Comparison of ENCODE assay signal across 9 mouse cellular contexts in genomic region chr12:74284685-74285054, GRCm38 (mm10). TPM values are rescaled to one million over a fixed set of nuclear protein-coding genes. Genes with fewer than 3 reads are reported as not detected.
DNase-seq lines count a peak whose midpoint lies in the region; ATAC-seq and TF ChIP-seq lines count a peak whose summit lies in the region.
"Had no signal": no experiment of that assay in that cellular context is flagged by ENCODE, and none has a peak within 500 bp of the region (broad histone marks: within the 10 kb centered on the region; RNA-seq: fewer than 3 reads in every experiment).

No protein-coding gene starts in this region.

- H3K4me3 ChIP-seq in heart, embryonic 12.5 days = peak overlapping the region; percentile 46
- no peak overlapping the region for H3K4me3 ChIP-seq in heart, adult 2 months
- peak overlapping the region; percentile 69 for H3K4me3 ChIP-seq in cerebellum, adult 2 months (replicated peaks; ENCODE audit: insufficient read depth, low read depth, low read length)
- peak overlapping the region; percentile 42 for H3K4me3 ChIP-seq in limb, embryonic 12.5 days (replicated peaks)
- peak overlapping the region; percentile 43 for H3K4me3 ChIP-seq in stomach, embryonic 16.5 days (replicated peaks; ENCODE audit: low read length)

- no peak for DNase-seq in heart, adult 2 months
- peak; percentile 66 to 78 for DNase-seq in cerebellum, adult 2 months
- peak; percentile 44 to 49 for DNase-seq in frontal cortex, postnatal 14 days (ENCODE audit: low spot score in 2 of 2)
- no peak for DNase-seq in ovary, postnatal 10 days (ENCODE audit: low spot score)

- no peaks in the 10 kb centered on the region for H3K79me2 ChIP-seq in heart, adult 2 months (replicated peaks; ENCODE audit: control insufficient read depth, insufficient read depth, low read length)

- no peak for TF ChIP-seq CTCF in heart, adult 2 months (IDR thresholded peaks at IDR 0.05)
- TF ChIP-seq CTCF in cerebellum, adult 2 months (IDR thresholded peaks at IDR 0.05; ENCODE audit: borderline replicate concordance, insufficient read depth, low read depth, low read length) = no peak

- no peak for TF ChIP-seq POLR2A in heart, adult 2 months (IDR thresholded peaks at IDR 0.05; ENCODE audit: insufficient read depth, low read depth, low read length)
- no peak for TF ChIP-seq POLR2A in cerebellum, adult 2 months (IDR thresholded peaks at IDR 0.05; ENCODE audit: borderline replicate concordance, insufficient read depth, low read length)

- WGBS in heart, embryonic 12.5 days = 5% methylated on average over 11 of the region's 11 CpGs
- 4% methylated on average over 11 of the region's 11 CpGs for WGBS in heart, adult 2 months
- under 1% methylated on average over 11 of the region's 11 CpGs for WGBS in cerebellum, adult 2 months
- WGBS in limb, embryonic 12.5 days = 10% methylated on average over 11 of the region's 11 CpGs
- 7% methylated on average over 11 of the region's 11 CpGs for WGBS in stomach, embryonic 16.5 days

- H3K9me3 ChIP-seq in heart, embryonic 12.5 days (replicated peaks) = 0 out of 2 replicates have a peak, but pooled peaks cover 3% of the 10 kb centered on the region
- no peaks in the 10 kb centered on the region for H3K9me3 ChIP-seq in limb, embryonic 12.5 days
- H3K9me3 ChIP-seq in stomach, embryonic 16.5 days (replicated peaks; ENCODE audit: control insufficient read depth, low read length) = no peaks in the 10 kb centered on the region

- intact Hi-C loops in heart, adult 2 months (cut with DNase I) = loop anchor here (5.0 kb wide), 1 partner anchor 717 kb away; no protein-coding TSS in a partner anchor

- no peak overlapping the region for H3K27ac ChIP-seq in heart, embryonic 12.5 days (ENCODE audit: poor library complexity, severe bottlenecking)
- no peak overlapping the region for H3K27ac ChIP-seq in heart, adult 2 months
- H3K27ac ChIP-seq in cerebellum, adult 2 months (ENCODE audit: insufficient read depth, low read length) = no peak overlapping the region
- H3K27ac ChIP-seq in limb, embryonic 12.5 days = no peak overlapping the region
- H3K27ac ChIP-seq in stomach, embryonic 16.5 days (ENCODE audit: low read length) = no peak overlapping the region

- no peak for TF ChIP-seq EP300 in heart, adult 2 months (IDR thresholded peaks at IDR 0.05; ENCODE audit: insufficient read depth, low read depth, low read length)

- H3K9ac ChIP-seq in heart, embryonic 12.5 days = 0 out of 2 replicates have a peak overlapping the region, but pooled peaks have one; percentile 37
- no peak overlapping the region for H3K9ac ChIP-seq in heart, adult 2 months (ENCODE audit: low read depth, low read length)
- H3K9ac ChIP-seq in limb, embryonic 12.5 days (replicated peaks) = no peak overlapping the region; the same call in 1 of the 2 replicates
- peak overlapping the region; percentile 40; the same call in 1 of the 2 replicates for H3K9ac ChIP-seq in stomach, embryonic 16.5 days (ENCODE audit: low read length)

- peaks cover 5% of the 10 kb centered on the region; the same call in 1 of the 2 replicates for H3K4me1 ChIP-seq in heart, embryonic 12.5 days (replicated peaks)
- H3K4me1 ChIP-seq in heart, adult 2 months (ENCODE audit: control insufficient read depth, insufficient read depth, low read length) = no peaks in the 10 kb centered on the region
- no peaks in the 10 kb centered on the region for H3K4me1 ChIP-seq in cerebellum, adult 2 months (ENCODE audit: control insufficient read depth, insufficient read depth, low read length)
- H3K4me1 ChIP-seq in limb, embryonic 12.5 days (replicated peaks) = 0 out of 2 replicates have a peak, but pooled peaks cover 7% of the 10 kb centered on the region
- H3K4me1 ChIP-seq in stomach, embryonic 16.5 days (ENCODE audit: control insufficient read depth, insufficient read depth, low read length) = peaks cover 5% of the 10 kb centered on the region

- H3K27me3 ChIP-seq in heart, embryonic 12.5 days (replicated peaks) = peaks cover 28% of the 10 kb centered on the region
- peaks cover 9% of the 10 kb centered on the region for H3K27me3 ChIP-seq in heart, adult 2 months (ENCODE audit: control insufficient read depth, insufficient read depth, low read length)
- no peaks in the 10 kb centered on the region for H3K27me3 ChIP-seq in cerebellum, adult 2 months (ENCODE audit: control insufficient read depth, insufficient read depth, low read length)
- H3K27me3 ChIP-seq in limb, embryonic 12.5 days = peaks cover 37% of the 10 kb centered on the region
- H3K27me3 ChIP-seq in stomach, embryonic 16.5 days (ENCODE audit: control insufficient read depth, insufficient read depth, low read length) = peaks cover 23% of the 10 kb centered on the region

- peak overlapping the region; percentile 90 for H3K4me2 ChIP-seq in heart, embryonic 12.5 days
- H3K4me2 ChIP-seq in limb, embryonic 12.5 days = peak overlapping the region; percentile 87
- peak overlapping the region; percentile 79 for H3K4me2 ChIP-seq in stomach, embryonic 16.5 days (ENCODE audit: low read depth, low read length)

- no peak for ATAC-seq in heart, embryonic 12.5 days (ENCODE audit: insufficient number of reproducible peaks, low FRiP score)
- ATAC-seq in limb, embryonic 12.5 days (ENCODE audit: insufficient number of reproducible peaks, insufficient read depth, low FRiP score, low TSS enrichment, low read depth) = no peak
- ATAC-seq in stomach, embryonic 16.5 days (ENCODE audit: insufficient read depth, low FRiP score) = no peak
- no peak for ATAC-seq in granulocyte monocyte progenitor cell, adult 5-6 weeks (replicated peaks; ENCODE audit: poor library complexity, severe bottlenecking)

- no peaks in the 10 kb centered on the region for H3K36me3 ChIP-seq in heart, embryonic 12.5 days
- H3K36me3 ChIP-seq in heart, adult 2 months (ENCODE audit: control insufficient read depth, insufficient read depth, low read length) = no peaks in the 10 kb centered on the region
- no peaks in the 10 kb centered on the region for H3K36me3 ChIP-seq in limb, embryonic 12.5 days
- H3K36me3 ChIP-seq in stomach, embryonic 16.5 days (ENCODE audit: control insufficient read depth, insufficient read depth, low read length) = no peaks in the 10 kb centered on the region

RNA-seq across cellular contexts. Expression of gene Gm11042, which starts 31.5 kb away (rescaled TPM):
- not detected in 2 replicates for polyA plus RNA-seq in heart, embryonic 12.5 days (2016; fragmentation: Nextera tagmentation; extraction: Ambion mirVana)
- not detected for total RNA-seq in heart, adult 2 months (2021)
- not detected in 2 replicates for polyA plus RNA-seq in heart, adult 2 months (2012; rRNA removed)
- not detected in 2 replicates for polyA plus RNA-seq in cerebellum, adult 2 months (2012; rRNA removed)
- not detected in 2 replicates for polyA plus RNA-seq in limb, embryonic 12.5 days (2016; fragmentation: Nextera tagmentation; extraction: Ambion mirVana)
- polyA plus RNA-seq in stomach, embryonic 16.5 days (2015; fragmentation: Nextera tagmentation; extraction: Ambion mirVana) = not detected in 2 replicates
- total RNA-seq in granulocyte monocyte progenitor cell, adult 5-6 weeks (2014; fragmentation: Nextera tagmentation) = not detected in 2 replicates
- total RNA-seq in granulocyte monocyte progenitor cell, adult 5-6 weeks (2017) = not detected in 2 replicates
- total RNA-seq: common myeloid progenitor, adult 5-6 weeks had no signal

Comparison
In these comparisons a context has a peak if more than half of its experiments do, and no peak if none do; other contexts are left out.
1. H3K9ac ChIP-seq: peak in heart, embryonic 12.5 days (single experiment) and stomach, embryonic 16.5 days (single experiment); none in heart, adult 2 months (single experiment) and limb, embryonic 12.5 days (single experiment).
2. DNase-seq: peak in cerebellum, adult 2 months (2 of 2) and frontal cortex, postnatal 14 days (2 of 2); none in heart, adult 2 months (0 of 2) and ovary, postnatal 10 days (single experiment).
3. Peak in every context shown above with its lines, with median percentiles within 50 percentile points of each other: H3K4me2 ChIP-seq.